Mouse (Mus musculus): ENCODE data around the gene Clba1. TPM values are rescaled to one million over a fixed set of nuclear protein-coding genes. Genes with fewer than 3 reads are reported as not detected.
"Not testable (repeated sequence)": the region's sequence is repeated elsewhere in the genome, so short reads cannot be mapped to it uniquely, and the experiment has no call there.

The Clba1 gene
- polyA plus RNA-seq, 1 experiment from 2014 or later = 4.3 TPM

- not testable (repeated sequence) for ATAC-seq (replicated peaks; ENCODE audit: low FRiP score, low TSS enrichment, low read depth); H3K4me1 ChIP-seq (replicated peaks; ENCODE audit: control insufficient read depth, insufficient read depth, low read length); H3K4me2 ChIP-seq (ENCODE audit: low read length); H3K27ac ChIP-seq (ENCODE audit: low read depth); DNase-seq (ENCODE audit: low spot score); H3K36me3 ChIP-seq (ENCODE audit: control insufficient read depth, insufficient read depth, low read length); H3K4me3 ChIP-seq (ENCODE audit: low read depth, low read length); H3K9ac ChIP-seq (ENCODE audit: low read length); H3K9me3 ChIP-seq (ENCODE audit: control insufficient read depth, low read length); H3K27me3 ChIP-seq (replicated peaks; ENCODE audit: control insufficient read depth, insufficient read depth, low read length)
- WGBS = 72% methylated on average over 4 of the region's 4 CpGs
Observed at GRCm38 (mm10) chr12:112841338-112841892, 32.7 kb downstream of the Clba1 start.

GRCm38 (mm10) chr12:112842128-112842527 is 33.4 kb downstream of the Clba1 start:
- not testable (repeated sequence) for H3K4me1 ChIP-seq (replicated peaks; ENCODE audit: control insufficient read depth, insufficient read depth, low read length); H3K9me3 ChIP-seq (ENCODE audit: control insufficient read depth, low read length); H3K4me2 ChIP-seq (ENCODE audit: low read length); H3K4me3 ChIP-seq (ENCODE audit: low read depth, low read length); H3K27me3 ChIP-seq (replicated peaks; ENCODE audit: control insufficient read depth, insufficient read depth, low read length); H3K9ac ChIP-seq (ENCODE audit: low read length); DNase-seq (ENCODE audit: low spot score); H3K36me3 ChIP-seq (ENCODE audit: control insufficient read depth, insufficient read depth, low read length); ATAC-seq (replicated peaks; ENCODE audit: low FRiP score, low TSS enrichment, low read depth); H3K27ac ChIP-seq (ENCODE audit: low read depth)
- WGBS = 84% methylated on average over 2 of the region's 2 CpGs

- ATAC-seq (replicated peaks; ENCODE audit: low FRiP score, low TSS enrichment, low read depth) = peak; percentile 88; the same call in 1 of the 2 replicates
- 15% methylated on average over 3 of the region's 3 CpGs for WGBS
Observed at GRCm38 (mm10) chr12:112843803-112844202, 35.1 kb downstream of the Clba1 start.

GRCm38 (mm10) chr12:112847880-112848279 is 39.1 kb downstream of the Clba1 start:
- Histone ChIP-seq H3K4me3 (ENCODE audit: low read depth, low read length) (no peak overlapping the region), H3K4me2 (ENCODE audit: low read length) (no peak overlapping the region), H3K27me3 (replicated peaks; ENCODE audit: control insufficient read depth, insufficient read depth, low read length) (no peaks in the 10 kb centered on the region), H3K36me3 (ENCODE audit: control insufficient read depth, insufficient read depth, low read length) (no peaks in the 10 kb centered on the region), H3K27ac (ENCODE audit: low read depth) (no peak overlapping the region), H3K9ac (ENCODE audit: low read length) (no peak overlapping the region), H3K9me3 (ENCODE audit: control insufficient read depth, low read length) (no peaks in the 10 kb centered on the region), H3K4me1 (replicated peaks; ENCODE audit: control insufficient read depth, insufficient read depth, low read length) (no peaks in the 10 kb centered on the region)
- 100% methylated on average over 2 of the region's 2 CpGs for WGBS
- DNase-seq (ENCODE audit: low spot score) = no peak
- ATAC-seq (replicated peaks; ENCODE audit: low FRiP score, low TSS enrichment, low read depth) = no peak

More at GRCm38 (mm10) chr12:112843803-112844202, 35.1 kb downstream of the Clba1 start:
- no peak overlapping the region for H3K4me2 ChIP-seq (ENCODE audit: low read length)
- H3K27me3 ChIP-seq (replicated peaks; ENCODE audit: control insufficient read depth, insufficient read depth, low read length) = no peaks in the 10 kb centered on the region
- no peaks in the 10 kb centered on the region for H3K4me1 ChIP-seq (replicated peaks; ENCODE audit: control insufficient read depth, insufficient read depth, low read length)
- peak; percentile 93 for DNase-seq (ENCODE audit: low spot score)
- no peak overlapping the region for H3K27ac ChIP-seq (ENCODE audit: low read depth)
- H3K36me3 ChIP-seq (ENCODE audit: control insufficient read depth, insufficient read depth, low read length) = no peaks in the 10 kb centered on the region
- H3K9ac ChIP-seq (ENCODE audit: low read length) = no peak overlapping the region
- H3K4me3 ChIP-seq (ENCODE audit: low read depth, low read length) = no peak overlapping the region
- H3K9me3 ChIP-seq (ENCODE audit: control insufficient read depth, low read length) = no peaks in the 10 kb centered on the region

GRCm38 (mm10) chr12:112849235-112850022 is 40.7 kb downstream of the Clba1 start:
- no peaks in the 10 kb centered on the region for H3K4me1 ChIP-seq (replicated peaks; ENCODE audit: control insufficient read depth, insufficient read depth, low read length)
- no peak for ATAC-seq (replicated peaks; ENCODE audit: low FRiP score, low TSS enrichment, low read depth)
- DNase-seq (ENCODE audit: low spot score) = no peak

GRCm38 (mm10) chr12:112850344-112850743 is 41.6 kb downstream of the Clba1 start:
- ATAC-seq (replicated peaks; ENCODE audit: low FRiP score, low TSS enrichment, low read depth) (no peak; the same call in 1 of the 2 replicates), DNase-seq (ENCODE audit: low spot score) (no peak)
- no peaks in the 10 kb centered on the region for H3K4me1 ChIP-seq (replicated peaks; ENCODE audit: control insufficient read depth, insufficient read depth, low read length)
- no peak overlapping the region for H3K4me3 ChIP-seq (ENCODE audit: low read depth, low read length)
- H3K4me2 ChIP-seq (ENCODE audit: low read length) = no peak overlapping the region
- no peaks in the 10 kb centered on the region for H3K27me3 ChIP-seq (replicated peaks; ENCODE audit: control insufficient read depth, insufficient read depth, low read length)
- 86% methylated on average over 9 of the region's 9 CpGs for WGBS
- H3K9ac ChIP-seq (ENCODE audit: low read length) = no peak overlapping the region
- H3K36me3 ChIP-seq (ENCODE audit: control insufficient read depth, insufficient read depth, low read length) = no peaks in the 10 kb centered on the region
- H3K27ac ChIP-seq (ENCODE audit: low read depth) = no peak overlapping the region
- no peaks in the 10 kb centered on the region for H3K9me3 ChIP-seq (ENCODE audit: control insufficient read depth, low read length)

More at GRCm38 (mm10) chr12:112849235-112850022, 40.7 kb downstream of the Clba1 start:
- H3K27ac ChIP-seq (ENCODE audit: low read depth) = no peak overlapping the region
- no peak overlapping the region for H3K4me3 ChIP-seq (ENCODE audit: low read depth, low read length)
- H3K36me3 ChIP-seq (ENCODE audit: control insufficient read depth, insufficient read depth, low read length) = no peaks in the 10 kb centered on the region
- H3K27me3 ChIP-seq (replicated peaks; ENCODE audit: control insufficient read depth, insufficient read depth, low read length) = no peaks in the 10 kb centered on the region
- H3K9ac ChIP-seq (ENCODE audit: low read length) = no peak overlapping the region
- H3K4me2 ChIP-seq (ENCODE audit: low read length) = no peak overlapping the region
- H3K9me3 ChIP-seq (ENCODE audit: control insufficient read depth, low read length) = no peaks in the 10 kb centered on the region
- WGBS = 78% methylated on average over 11 of the region's 11 CpGs

- Histone ChIP-seq H3K36me3 (ENCODE audit: control insufficient read depth, insufficient read depth, low read length) (no peaks in the 10 kb centered on the region), H3K9ac (ENCODE audit: low read length) (no peak overlapping the region), H3K27ac (ENCODE audit: low read depth) (no peak overlapping the region), H3K9me3 (ENCODE audit: control insufficient read depth, low read length) (no peaks in the 10 kb centered on the region), H3K27me3 (replicated peaks; ENCODE audit: control insufficient read depth, insufficient read depth, low read length) (no peaks in the 10 kb centered on the region), H3K4me2 (ENCODE audit: low read length) (no peak overlapping the region), H3K4me3 (ENCODE audit: low read depth, low read length) (no peak overlapping the region), H3K4me1 (replicated peaks; ENCODE audit: control insufficient read depth, insufficient read depth, low read length) (no peaks in the 10 kb centered on the region)
- ATAC-seq (replicated peaks; ENCODE audit: low FRiP score, low TSS enrichment, low read depth) (no peak), DNase-seq (ENCODE audit: low spot score) (no peak)
- WGBS = 44% methylated on average over 7 of the region's 8 CpGs
Observed at GRCm38 (mm10) chr12:112851116-112851515, 42.4 kb downstream of the Clba1 start.

GRCm38 (mm10) chr12:112853050-112853729 is 44.5 kb downstream of the Clba1 start:
- Histone ChIP-seq H3K4me2 (ENCODE audit: low read length) (no peak overlapping the region), H3K27me3 (replicated peaks; ENCODE audit: control insufficient read depth, insufficient read depth, low read length) (no peaks in the 10 kb centered on the region), H3K4me3 (ENCODE audit: low read depth, low read length) (no peak overlapping the region), H3K9ac (ENCODE audit: low read length) (no peak overlapping the region), H3K36me3 (ENCODE audit: control insufficient read depth, insufficient read depth, low read length) (no peaks in the 10 kb centered on the region), H3K9me3 (ENCODE audit: control insufficient read depth, low read length) (no peaks in the 10 kb centered on the region), H3K27ac (ENCODE audit: low read depth) (no peak overlapping the region), H3K4me1 (replicated peaks; ENCODE audit: control insufficient read depth, insufficient read depth, low read length) (no peaks in the 10 kb centered on the region)
- WGBS = 70% methylated on average over 11 of the region's 11 CpGs
- DNase-seq (ENCODE audit: low spot score) (no peak), ATAC-seq (replicated peaks; ENCODE audit: low FRiP score, low TSS enrichment, low read depth) (no peak)

Measured in intestine, embryonic 14.5 days (tissue).